Mouse (Mus musculus) mouse trophoblast stem cell (cell line): ENCODE measurements at regions not wholly inside any gene's neighbourhood (a gene's known extent, or its start where the extent isn't known, plus 50 kb on each side); places are given as distances from the start of the nearest gene placed in this dataset.

Experiments used
- in situ Hi-C, 2 experiments: fragments of 300-500 bp; cut with MseI, MboI; formaldehyde crosslinking; loops; 2 replicates in 1 of 2; 3 replicates in 1 of 2; pipeline ENCODE4 v1.15.1; 2025

DNA sequence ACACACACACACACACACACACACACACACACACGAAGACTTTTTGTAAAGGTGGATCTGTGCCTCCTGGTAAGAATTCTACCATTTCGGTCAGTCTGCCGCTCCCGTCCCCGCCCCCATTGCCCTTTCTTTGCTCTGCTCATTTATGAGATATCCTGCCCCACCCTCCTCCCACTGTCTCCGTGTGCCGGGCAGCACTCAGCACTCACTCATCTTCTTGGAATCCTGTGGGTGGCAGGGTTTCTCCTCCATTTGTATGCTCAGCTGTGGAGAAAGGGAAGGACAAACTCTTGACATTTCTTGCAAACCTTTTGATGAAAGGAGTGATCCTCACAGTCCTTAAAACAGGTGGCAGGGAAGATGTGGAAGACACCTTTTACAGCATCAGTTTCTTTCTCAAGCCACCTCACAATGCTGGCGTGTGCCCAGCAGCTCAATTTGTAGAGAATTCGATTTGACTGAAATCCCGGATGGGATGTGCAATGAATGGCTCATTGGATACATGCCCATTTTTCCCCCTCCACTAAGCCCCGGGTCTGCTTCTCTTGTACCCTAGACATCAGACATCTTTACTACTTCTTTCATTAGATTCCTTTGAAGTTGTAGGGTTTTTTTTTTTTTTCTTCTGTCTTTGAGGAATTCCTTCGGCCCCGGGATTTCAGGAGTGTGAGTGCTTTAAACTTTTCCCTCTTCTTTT, 112.6 kb upstream of the 4933415F23Rik start:
- in situ Hi-C loops: no loop called here

DNA sequence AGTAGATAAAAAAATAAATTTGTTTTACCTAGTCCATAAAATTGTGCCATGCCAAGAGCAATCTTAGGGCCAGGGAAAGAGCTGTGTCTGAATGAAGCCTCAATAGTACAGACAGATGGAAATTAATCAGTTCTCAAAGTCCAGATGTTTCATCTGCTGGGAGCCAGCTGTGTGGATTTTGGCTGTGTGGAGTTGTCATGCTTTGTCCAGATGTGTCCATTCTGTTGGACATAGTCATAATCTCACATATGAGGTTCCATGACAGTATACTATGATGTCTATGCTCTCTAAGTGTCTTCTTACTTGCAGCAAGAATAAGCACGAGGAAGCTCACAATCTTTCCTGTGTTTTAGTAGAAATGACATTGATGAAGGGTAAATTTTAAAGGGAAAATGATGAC, 105.8 kb upstream of the 4933415F23Rik start:
- in situ Hi-C loops: no loop called here

DNA sequence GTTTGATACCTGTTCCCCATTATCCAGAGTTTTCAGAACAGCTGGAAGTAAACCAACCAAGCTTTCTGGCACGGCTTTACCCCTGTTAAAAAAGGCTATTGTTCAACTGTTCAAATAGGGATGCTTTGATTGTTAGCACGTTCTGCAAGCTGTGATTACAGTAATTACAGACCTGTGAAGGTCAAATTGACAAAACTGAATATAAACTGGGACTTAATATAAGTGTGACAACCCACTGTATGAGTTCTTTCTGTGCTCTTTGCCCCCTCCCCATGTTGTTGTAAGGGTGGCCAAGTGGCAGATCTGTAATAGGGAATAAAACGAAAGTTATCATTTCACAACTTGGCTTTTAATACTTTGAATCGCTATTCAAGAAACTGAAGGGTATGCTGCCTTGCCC, 105.0 kb upstream of the 4933415F23Rik start:
- in situ Hi-C loops: no loop called here

DNA sequence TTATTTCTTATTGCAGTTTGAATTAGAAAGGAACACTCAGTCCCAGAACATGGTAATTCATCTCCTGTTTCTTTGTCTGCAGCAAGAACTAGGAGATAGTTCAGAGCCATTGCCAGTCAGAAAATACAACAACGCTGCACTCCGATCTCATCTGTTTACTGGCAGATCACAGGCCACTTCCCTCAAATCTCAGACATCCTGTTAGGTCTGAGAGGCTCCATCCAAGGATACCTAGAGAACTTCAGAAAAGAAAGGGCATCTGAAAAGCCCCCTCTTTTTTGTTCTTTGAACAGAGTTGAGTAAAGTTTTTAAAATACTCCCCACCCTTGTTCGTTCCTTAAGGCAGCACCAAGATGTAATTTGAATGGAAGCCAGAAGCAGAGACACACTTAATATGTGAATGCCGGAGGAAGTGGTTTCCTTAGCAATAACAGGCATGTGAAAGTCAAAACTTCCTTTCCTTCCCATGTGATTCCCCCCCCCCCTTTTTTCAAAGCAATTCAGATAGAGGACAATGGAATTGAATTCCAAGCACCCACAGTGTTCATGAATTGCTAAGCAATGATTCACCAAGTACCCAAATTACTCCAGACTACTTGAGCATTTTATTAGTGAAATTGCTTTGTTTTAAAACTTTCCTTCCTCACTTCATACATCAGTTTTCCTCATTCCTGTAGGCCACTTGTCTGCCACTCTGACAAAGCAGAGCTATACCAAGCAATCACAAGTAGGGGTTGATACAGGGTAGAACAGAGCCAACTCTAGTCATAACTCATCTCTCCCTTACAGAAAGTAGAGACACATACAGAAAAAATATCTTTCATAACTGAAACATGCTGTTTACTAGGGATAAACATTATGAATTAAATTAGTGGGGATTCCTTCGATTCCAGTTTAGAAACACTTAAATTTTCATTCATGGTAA, 100.7 kb upstream of the 4933415F23Rik start:
- in situ Hi-C loops: no loop called here

DNA sequence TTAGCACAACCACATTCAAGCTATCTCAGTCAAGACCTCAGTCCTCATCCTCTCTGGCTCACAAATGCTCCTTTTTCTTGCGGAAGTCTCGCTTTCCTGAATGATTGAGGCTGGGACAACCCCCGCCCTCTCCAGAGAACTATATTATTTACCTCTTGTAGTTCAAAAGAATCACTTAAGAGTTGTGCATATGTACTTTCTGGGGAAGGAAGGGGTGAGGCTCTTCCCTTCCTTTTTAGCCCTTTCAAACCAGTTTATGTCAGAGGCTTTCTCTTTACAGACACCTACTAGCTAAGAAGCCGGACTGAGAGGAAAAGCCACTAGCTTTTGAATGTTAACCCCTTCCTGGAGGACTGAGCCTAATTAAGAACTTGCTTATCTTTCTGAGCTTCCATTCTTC, 98.4 kb upstream of the 4933415F23Rik start:
- in situ Hi-C loops: no loop called here

DNA sequence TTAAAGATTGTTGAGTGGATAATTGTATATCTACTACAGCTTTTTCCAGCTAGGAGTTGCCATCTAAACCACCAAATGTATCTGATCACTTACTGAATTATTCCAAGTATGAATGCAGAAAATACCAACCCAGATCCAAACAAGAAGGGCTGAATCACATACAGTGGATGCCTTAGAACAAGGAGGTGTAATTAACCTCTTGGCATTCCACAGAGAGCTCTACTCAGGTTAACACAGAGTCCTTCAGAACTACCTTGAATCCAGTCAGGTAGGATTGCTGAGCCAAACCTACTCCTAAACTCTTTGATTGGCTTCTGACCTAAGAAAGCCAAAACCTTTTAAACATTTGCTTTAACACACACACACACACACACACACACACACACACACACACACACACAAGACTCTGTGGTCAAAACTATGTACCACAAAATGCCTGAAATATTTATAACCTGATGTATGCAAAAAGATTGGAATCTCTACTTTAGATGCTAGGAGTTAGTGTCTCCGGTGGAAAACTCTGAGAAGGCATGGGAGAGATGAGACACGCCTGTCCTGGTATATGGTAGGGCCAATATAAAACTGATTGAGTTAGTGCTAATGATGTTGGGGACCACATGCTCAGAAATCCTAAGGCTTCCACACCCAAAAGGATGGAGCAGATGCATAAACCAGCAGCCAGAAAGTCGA, 88.4 kb upstream of the 4933415F23Rik start:
- in situ Hi-C loops: no loop called here

DNA sequence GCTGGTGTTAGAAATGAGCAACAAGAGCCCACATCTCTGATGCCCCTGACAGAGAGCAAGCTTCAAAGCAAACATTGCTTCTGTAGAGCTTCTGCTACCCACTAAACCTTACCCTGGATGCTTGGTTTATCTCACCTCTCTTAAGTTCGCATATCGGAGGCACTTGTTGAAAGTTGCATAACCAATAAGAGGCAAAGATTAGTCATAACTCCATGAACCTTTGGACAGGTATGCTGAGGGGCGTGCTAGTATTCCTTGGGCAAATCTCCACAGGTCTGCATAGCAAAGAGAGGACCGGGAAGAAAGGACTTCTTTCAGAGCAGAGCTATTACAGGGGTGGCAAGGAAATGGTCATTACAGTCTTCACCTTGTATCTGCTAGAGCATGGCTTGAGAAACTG, 87.7 kb upstream of the 4933415F23Rik start:
- in situ Hi-C loops: no loop called here

DNA sequence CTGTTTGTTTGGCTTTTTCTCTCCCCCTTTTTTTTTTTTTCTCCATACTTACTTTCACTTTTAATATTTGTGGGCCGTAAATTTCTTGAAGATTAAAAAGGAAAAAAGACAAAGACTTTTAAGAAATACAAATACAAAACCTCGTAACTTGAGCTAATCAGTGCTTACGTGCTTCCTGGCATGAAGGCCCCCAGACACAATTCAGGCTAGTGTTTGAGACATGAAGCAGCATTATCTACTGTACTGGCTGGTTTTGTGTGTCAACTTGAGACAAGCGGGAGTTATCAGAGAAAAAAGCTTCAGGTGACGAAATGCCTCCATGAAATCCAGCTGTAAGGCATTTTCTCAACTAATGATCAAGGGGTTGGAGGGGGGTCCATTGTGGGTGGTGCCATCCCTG, 86.2 kb upstream of the 4933415F23Rik start:
- in situ Hi-C loops: no loop called here

DNA sequence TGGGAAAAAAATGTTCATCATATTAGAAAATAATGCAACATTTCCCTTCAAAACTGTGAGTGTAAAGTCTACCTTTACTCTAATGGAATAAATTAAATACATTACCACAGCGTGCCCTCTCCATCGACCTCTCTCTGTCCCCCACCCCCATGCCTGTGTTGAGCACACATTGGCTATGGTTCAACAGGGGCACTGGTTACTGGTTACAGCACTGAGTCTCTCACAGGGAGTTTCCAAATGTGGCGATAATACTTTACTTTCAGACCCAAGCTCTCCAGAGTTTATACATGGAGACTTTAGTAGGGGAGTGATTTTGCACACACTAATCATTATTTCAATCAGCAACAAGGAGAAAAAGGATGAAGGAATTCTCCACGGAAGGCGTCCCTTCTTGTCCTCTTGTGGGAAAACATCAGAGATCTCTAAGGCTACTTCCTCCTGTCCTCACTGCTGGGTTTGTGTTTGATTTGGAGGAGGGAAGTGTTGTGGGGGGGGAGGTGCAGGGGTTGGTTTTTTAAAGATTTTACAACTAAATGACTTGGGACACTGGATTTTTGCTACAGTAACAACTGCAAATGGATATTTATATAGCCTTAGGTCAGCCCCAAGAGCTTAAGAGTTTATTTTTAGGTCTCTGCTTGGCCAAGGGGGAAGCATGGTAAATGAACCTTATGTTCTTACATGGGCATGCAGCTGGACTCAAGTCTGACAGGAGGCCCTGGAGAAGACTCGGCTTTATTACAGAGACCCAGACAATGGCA, 85.6 kb upstream of the 4933415F23Rik start:
- in situ Hi-C loops: no loop called here

DNA sequence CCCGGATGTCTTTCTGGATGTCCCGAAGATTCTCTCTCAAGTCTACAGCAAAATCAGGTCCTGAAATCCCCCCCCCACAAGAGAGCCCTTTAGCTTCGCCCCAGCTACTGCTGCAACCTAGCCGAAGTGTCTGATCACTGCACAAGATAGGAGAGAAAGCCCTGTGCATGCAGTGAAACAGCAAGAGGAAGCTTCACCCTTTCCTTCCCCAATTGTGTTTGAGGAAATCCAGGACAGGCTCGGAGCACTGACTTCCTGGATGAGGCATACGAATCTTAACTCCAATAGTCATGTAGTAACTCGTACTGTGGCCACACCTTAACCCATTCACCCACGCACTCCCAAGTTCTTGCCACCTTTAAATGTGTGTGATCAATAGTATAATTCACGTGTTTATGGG, 82.7 kb upstream of the 4933415F23Rik start:
- in situ Hi-C loops: no loop called here

DNA sequence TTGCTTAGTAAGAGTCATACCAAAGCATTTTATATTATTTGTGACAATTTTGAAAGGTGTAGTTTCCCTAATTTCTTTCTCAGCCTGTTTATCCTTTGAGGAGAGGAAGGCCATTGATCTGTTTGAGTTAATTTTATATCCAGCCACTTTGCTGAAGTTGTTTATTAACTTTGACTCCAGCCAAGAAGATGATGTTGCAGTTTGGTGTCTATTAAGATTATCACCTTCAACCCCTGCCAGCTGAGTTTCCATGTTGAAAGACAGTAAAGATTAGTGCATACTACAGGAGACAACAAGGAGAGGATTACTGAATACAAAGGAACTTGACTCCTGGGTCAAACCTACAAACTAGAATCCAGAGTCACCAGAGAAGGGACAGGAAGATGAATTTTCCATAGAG, 80.5 kb upstream of the 4933415F23Rik start:
- in situ Hi-C loops: no loop called here

DNA sequence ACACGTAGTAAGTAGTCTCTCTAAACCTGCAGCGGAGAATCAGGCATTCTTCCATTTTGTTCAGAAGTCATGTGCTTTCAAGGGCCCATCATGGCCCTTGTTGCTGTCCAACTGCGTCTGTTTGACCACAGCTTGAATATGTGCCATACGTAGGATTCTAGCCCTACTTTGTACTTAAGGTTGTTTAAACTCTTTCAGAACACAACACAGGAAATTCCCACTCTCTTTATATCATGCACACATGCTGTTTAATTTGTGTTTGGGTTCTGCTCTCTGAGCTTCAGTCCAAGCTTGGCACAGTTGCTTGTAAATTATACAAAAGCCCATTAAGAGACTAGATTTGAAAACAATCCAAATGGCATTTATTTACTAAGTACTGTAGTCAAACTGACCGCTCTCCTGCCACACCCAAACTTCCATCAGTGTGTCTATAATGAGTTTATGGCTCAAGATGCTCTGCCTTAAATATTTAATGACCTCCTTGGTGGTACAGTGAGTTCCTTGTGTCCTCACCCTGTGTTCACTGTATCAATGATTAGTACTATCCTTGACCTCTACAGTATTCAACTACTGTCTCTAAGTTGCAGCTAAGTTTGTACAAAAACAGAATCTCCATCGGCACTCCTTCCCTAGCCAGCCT, 76.4 kb upstream of the 4933415F23Rik start:
- in situ Hi-C loops: no loop called here

DNA sequence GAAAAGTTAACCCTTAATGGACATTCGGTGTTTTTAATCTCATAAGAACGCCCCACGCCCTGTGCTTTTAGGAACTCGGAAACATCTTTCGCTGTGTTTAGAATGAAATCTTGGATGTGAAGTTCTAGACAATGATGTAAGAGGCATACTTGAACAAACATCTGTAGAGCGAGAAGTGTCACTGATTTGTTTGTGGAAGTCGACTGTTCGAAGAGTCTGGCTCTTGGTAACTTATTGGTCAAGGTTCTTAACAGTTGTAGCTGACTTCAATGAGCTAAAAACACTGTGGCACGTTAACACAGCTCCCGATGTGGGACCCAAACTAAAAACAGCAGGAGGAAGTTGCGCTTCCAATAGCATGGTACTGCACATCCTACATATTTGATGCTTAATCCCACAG, 72.0 kb upstream of the 4933415F23Rik start:
- in situ Hi-C loops: no loop called here

DNA sequence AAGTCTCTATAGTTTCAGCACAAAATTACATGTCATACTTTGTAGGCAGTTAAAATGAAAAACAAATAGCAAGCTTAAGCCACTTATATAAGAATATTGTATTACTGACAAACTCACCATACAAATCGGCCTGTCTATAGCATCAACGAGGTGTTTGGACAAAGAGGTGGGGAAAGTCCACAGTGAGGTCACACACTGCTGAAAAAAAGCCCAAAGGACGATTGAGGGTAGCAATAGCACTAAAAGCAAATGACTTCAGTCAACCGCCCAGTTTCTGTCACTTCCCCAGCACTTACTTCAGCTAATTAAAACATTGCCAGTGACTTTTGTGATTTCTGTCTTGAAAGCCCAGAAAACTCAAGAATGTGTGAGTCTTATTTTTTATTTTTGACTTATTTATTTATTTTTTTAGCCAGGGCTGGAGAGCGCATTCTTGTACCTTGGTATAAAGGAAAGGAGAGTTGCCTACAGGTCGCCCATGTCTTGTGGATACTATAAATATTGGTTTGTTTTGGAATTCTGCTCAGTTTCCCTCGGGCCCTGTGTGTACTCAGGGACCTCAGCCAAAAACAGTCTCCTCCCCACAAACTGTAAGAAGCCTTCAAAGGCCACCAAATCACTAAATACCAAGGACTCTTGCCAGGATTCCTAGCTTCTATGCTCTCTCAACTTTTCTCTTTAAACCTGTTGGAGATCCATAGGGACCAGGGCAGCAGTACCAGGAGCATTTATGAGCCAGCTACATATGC, 71.2 kb upstream of the 4933415F23Rik start:
- in situ Hi-C loops: no loop called here

DNA sequence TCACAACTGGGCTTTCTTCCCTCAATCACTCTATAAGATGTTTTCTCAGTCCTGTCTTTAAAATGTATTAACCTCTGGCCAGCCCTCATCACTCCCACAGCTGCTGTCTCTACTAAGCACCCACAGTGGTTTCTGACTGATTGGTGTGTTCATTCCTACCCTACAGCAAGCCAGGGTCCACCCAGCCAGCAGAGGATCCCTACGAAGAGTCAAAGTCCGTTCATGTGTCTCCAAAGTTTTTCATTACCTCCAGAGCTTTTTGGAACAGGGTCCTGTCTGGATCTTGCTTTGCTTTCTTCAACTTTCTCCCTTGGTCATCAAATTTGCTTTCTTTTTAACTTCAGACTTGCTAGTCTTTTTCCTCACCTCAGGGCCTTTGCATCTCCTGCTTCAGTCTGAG, 69.3 kb upstream of the 4933415F23Rik start:
- in situ Hi-C loops: no loop called here

DNA sequence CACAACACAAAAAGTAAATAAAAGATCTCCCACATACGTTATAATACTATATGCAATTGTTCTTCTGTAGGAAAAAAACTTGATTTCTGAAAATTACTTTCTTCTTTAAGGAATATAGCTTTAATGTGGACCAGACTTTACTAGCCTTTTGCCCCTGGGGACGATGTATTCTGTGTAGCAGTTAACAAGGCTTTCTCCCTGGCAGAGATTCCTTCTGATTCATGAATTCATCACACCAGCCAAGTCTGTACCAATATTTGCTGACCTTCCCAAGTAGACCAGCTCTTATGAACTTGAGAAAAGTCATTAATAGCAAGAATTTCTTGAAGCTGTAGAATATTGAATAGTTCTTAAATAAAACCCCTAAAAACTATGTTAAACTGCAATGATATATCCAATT, 68.7 kb upstream of the 4933415F23Rik start:
- in situ Hi-C loops: no loop called here

DNA sequence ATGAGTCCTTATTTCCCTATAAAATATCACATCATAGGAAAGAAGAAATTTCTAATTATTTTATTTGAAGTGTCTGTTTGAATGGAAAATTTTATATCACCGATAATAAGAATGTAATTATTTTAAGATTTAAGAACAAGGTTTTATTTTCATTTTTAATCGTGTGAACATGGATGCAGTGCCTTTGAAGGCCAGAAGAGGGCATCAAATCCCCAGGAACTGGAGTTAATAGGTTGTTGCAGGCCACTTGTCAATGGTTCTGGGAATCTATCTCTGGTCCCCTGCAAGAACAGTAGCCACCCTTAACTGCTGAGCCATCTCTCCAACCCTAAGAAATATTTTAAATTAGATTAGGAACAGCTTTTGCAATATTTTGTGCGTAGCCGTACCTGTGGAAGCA, 66.5 kb upstream of the 4933415F23Rik start:
- in situ Hi-C loops: loop anchor here in 1 of 2 experiments (10.0 kb wide), 1 partner anchor 116 kb away; no protein-coding TSS in a partner anchor

DNA sequence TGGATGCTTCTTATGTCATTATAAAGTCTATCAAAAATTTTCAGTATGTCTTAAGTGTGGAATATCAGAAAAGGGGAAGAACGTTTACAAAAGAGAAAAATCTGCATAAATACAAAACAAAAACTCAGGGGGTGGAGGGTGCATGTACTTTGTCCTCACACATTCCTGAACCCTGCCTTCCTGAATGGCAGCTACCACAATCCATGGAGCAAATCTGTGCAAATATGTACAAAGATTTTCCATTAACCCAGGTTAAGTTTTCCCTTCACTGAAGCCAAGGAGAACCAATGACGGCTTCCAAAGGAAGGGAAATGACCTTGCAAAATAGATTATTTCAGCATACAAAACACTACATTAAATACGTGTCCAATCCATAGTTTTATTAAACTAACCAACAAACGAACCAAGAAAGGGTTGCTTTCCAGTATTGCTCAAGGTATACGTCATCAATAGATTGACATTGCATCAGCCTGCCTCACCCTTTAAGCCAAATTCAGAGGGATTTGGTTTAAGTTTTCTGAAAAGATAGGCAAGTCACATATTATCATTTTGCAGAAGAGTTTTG, 61.4 kb upstream of the 4933415F23Rik start:
- in situ Hi-C loops: loop anchor here in 1 of 2 experiments (10.0 kb wide), 1 partner anchor 121 kb away; no protein-coding TSS in a partner anchor

DNA sequence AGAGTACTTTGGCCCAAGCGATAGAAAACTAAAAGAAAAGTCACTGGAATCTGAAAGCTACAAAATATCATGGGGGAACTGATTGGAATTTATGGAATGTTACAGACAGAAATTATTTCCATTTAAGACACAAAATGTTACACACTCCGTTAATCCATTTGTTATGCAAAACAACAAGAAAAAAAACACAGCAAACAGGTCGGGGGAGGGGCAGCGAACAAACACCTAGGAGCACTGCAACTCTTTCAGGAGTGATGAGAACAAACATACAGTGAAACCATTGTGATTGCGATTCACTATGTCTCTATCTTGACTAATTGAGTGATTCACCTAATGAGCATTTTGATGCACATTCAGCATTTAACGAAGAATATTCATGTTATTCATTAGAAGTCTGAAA, 60.7 kb upstream of the 4933415F23Rik start:
- in situ Hi-C loops: loop anchor here in 1 of 2 experiments (10.0 kb wide), 1 partner anchor 122 kb away; no protein-coding TSS in a partner anchor
